Mouse (Mus musculus): Measurements from ENCODE around the gene Rps28.

DNA sequence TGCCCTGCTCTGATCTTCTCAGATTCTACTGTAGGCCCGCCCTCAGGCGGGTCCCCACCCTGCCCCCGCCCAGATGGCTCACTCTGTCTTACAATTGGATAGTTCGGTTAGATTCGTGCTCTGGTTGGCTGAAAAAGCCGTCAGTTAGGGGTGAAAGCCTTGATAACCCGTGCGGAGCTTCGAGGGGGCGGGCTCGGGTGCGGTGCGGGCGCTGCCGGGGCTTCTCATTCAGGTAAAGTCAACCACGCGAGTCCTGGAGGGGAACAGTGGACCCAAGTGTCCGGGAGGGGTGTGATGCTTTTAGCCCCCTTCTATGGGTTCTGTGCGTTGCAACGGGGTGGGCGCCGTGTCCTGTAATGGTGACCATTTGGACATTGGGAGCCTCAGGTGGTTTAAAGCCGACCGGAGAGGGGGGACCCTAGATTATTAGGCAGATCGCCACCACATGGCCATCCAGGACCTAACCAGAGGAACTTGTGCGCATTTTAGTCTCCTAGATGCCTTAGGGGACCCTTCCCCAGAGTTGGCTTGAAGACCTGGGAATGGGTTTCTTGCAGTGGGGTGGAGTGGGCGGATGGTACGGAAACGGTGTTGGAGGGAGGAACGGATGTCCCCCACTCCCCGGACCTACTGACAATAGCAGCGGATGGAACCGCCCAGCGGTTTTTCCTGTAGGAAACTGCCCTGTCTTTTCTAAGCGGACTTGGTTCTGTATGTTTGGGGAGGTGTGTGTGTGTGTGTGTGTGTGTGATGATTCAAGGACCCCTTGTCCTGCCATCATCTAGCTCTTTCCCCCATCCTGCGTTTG, 13.8 kb downstream of the Rps28 start, which contains the start of gene Kank3:
- TF ChIP-seq CTCF (IDR thresholded peaks at IDR 0.05; ENCODE audit: low read depth, low read length) (no peak), POLR2A (IDR thresholded peaks at IDR 0.05; ENCODE audit: extremely low read depth, insufficient read depth, low read length) (0 out of 2 replicates have a peak, but pooled peaks have one; percentile 32)
